Mouse (Mus musculus): ENCODE results near the gene Nthl1. TPM values are rescaled to one million over a fixed set of nuclear protein-coding genes. Genes with fewer than 3 reads are reported as not detected.
A peak's percentile ranks its signal among the peaks of the same experiment; 100 is the strongest.

Gene Nthl1
- polyA plus RNA-seq, 1 experiment from 2014 or later, result 7.4 TPM

DNA sequence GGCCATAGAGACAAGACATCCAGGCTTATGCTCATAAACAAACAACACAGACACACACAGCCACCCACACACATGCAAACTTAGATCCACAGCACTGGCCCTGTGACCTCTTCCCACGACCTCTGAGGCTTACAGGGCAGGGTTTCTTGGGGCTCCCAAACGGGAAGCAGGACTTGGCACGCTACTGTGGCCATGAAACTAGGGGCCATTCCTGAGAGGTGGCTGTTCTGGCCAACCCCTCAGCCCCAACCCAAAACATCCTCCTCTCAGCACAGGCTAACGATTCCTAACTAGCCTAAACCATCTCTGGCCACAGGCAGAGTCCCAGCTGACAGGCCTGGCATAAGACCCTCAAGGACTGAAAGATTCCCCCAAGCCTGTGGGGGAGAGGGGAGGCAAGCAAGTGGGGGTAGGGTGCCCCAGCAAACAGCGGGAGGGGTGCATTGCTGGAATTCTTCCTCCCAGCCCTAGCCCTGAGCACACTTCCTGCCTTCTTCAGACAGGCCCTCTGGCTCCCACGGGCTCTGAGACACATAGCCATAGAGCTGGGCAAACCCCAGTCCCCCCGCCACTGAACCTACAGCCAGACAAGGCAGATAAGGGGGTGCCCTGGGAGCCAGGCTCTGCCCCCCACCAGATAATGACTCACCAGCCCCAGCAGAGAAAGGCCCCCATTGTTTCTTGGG lies 11.7 kb downstream of the Nthl1 start:
- no peak for ATAC-seq (ENCODE audit: low read depth)
- H3K27ac ChIP-seq (replicated peaks), result peak overlapping the region; percentile 74
- H3K4me2 ChIP-seq, result 0 out of 2 replicates have a peak overlapping the region, but pooled peaks have one; percentile 4
- H3K4me3 ChIP-seq, result no peak overlapping the region
- H3K27me3 ChIP-seq, result peaks cover 11% of the 10 kb centered on the region
- 0 out of 2 replicates have a peak overlapping the region, but pooled peaks have one; percentile 4 for H3K9ac ChIP-seq
- peaks cover 13% of the 10 kb centered on the region for H3K36me3 ChIP-seq
- WGBS, result 48% methylated on average over 7 of the region's 7 CpGs
- peaks cover 40% of the 10 kb centered on the region for H3K4me1 ChIP-seq (replicated peaks)
- H3K9me3 ChIP-seq, result no peaks in the 10 kb centered on the region

DNA sequence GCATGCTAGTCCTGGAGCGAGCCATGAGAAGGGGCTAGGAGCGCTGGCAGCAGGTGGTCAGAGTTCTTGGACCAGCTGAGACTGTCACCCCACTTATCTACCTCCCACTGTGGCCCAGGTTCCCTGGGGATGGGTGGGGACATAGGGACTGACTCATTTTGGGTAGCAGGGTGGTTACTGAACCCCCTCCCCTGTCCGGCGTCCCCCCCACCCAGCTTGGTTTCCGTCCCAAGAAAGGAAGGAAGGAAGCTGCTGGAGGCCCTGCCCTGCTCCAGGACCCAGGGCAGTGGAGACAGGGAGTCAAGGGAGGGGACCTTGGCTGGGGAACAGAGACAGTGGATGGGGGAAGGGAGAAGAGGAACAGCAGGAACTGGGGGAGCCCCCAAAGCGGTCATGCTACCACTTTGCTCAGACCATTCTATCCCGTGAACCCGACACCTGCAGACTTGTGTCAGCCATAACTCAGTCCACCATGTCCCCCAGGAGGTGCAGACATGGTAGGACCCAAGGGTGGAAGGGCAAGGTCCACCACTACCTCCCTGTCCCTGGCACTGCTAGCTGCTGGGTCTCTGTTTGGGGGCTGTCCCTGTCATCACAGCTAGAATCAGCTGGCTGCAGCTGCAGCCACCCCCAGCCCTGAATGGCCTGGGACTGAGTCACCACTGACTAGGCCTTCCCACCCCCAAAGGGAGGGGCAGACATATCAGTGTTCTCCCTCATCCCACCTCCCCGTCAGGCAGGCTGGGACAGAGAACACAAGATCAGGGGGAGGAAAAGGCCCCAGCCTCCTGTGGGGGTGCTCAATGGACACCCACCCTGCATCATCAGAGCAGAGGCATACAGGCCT lies 12.6 kb downstream of the Nthl1 start:
- H3K4me2 ChIP-seq, result 0 out of 2 replicates have a peak overlapping the region, but pooled peaks have one; percentile 4
- H3K36me3 ChIP-seq, result peaks cover 10% of the 10 kb centered on the region
- no peak overlapping the region for H3K4me3 ChIP-seq
- no peak for ATAC-seq (ENCODE audit: low read depth)
- H3K27me3 ChIP-seq, result peaks cover 15% of the 10 kb centered on the region
- peak overlapping the region; percentile 74 for H3K27ac ChIP-seq (replicated peaks)
- no peaks in the 10 kb centered on the region for H3K9me3 ChIP-seq
- WGBS, result 77% methylated on average over 9 of the region's 9 CpGs
- no peak overlapping the region for H3K9ac ChIP-seq
- H3K4me1 ChIP-seq (replicated peaks), result peaks cover 38% of the 10 kb centered on the region

DNA sequence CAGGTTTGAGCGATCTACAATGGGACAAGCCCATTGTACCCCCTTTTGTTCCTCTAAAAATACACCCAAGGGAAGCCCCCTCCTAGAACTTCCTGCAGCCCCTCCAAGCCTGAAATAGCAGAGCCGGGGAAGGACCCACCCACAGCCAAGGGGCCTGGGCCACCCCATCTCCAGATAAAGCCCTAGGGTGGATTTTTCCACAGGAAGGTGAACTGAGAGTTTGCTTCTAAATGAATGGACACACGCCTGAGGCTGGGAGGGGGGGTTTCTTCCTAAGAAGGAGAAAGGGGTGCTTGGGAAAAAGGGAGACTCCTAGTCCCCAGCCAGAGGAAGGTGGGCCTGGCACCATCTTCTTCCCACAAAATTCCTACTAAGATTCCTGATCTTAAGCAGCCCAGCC lies 13.4 kb downstream of the Nthl1 start:
- no peak for ATAC-seq (ENCODE audit: low read depth)
- no peak overlapping the region for H3K9ac ChIP-seq
- H3K36me3 ChIP-seq, result peaks cover 2% of the 10 kb centered on the region; the same call in 1 of the 2 replicates
- 78% methylated on average over 3 of the region's 3 CpGs for WGBS
- no peak overlapping the region for H3K4me2 ChIP-seq
- peaks cover 21% of the 10 kb centered on the region for H3K27me3 ChIP-seq
- no peak overlapping the region for H3K4me3 ChIP-seq
- H3K27ac ChIP-seq (replicated peaks), result 0 out of 2 replicates have a peak overlapping the region, but pooled peaks have one; percentile 23
- peaks cover 38% of the 10 kb centered on the region for H3K4me1 ChIP-seq (replicated peaks)
- H3K9me3 ChIP-seq, result no peaks in the 10 kb centered on the region

GRCm38 (mm10) chr17:24646381-24646780 lies 13.9 kb downstream of the Nthl1 start:
- H3K27ac ChIP-seq (replicated peaks), result 0 out of 2 replicates have a peak overlapping the region, but pooled peaks have one; percentile 23
- no peaks in the 10 kb centered on the region for H3K9me3 ChIP-seq
- WGBS, result 85% methylated on average over 4 of the region's 4 CpGs
- no peak overlapping the region for H3K4me2 ChIP-seq
- H3K36me3 ChIP-seq, result no peaks in the 10 kb centered on the region
- H3K4me3 ChIP-seq, result no peak overlapping the region
- peaks cover 38% of the 10 kb centered on the region for H3K4me1 ChIP-seq (replicated peaks)
- H3K27me3 ChIP-seq, result peaks cover 26% of the 10 kb centered on the region
- ATAC-seq (ENCODE audit: low read depth), result no peak
- no peak overlapping the region for H3K9ac ChIP-seq

DNA sequence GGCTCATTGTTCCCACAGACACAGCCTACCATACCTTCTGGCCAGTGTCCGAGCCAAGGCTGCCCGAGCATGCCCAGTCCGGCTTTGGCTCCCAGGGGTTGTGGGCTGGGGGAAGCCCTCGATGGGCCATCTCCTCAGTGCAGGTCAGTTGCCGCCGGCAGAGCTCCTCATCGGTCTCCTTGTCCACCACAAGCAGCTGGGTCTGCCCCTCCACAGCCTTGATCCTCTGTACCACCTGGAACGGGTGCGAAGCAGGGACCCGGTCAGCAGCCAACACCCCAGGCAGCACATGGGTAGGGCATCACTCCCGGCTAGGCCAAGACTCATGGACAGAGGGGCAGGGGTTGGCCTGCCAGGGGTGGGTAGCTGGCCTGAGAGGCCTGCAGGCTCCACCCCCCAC lies 15.0 kb downstream of the Nthl1 start:
- H3K9ac ChIP-seq, result peak overlapping the region; percentile 18; the same call in 1 of the 2 replicates

DNA sequence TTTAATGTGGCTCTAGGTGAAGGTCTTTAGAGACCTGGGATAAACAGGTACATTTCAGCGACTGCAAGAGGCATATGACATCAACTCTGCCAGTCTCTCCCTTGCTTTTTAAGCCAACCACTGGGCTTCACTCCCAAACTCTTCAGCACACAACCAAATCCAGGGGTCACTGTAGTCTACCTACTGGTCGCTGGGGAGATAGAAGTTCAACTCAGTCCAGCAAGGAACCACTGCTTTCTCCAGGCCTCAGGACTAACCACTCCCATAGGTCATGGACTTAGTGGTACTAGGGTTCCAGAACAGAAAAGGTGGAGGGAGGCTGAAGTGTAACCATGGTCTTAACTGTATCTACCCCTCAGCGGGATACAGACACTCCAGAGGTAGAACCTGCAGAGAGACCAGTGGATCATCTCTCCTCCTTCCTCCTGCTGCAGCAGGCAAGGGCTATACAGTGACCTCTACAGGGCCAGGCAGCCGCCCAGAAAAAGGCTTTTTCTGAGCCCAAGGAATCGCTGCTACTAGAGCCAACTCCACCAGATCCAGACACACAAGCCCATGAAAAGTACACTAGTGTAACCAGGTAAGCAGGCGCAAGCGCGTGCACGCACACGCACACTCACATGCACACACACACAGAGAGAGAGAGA lies 16.4 kb downstream of the Nthl1 start:
- 76% methylated on average over 10 of the region's 10 CpGs for WGBS
- Histone ChIP-seq H3K4me2 (peak overlapping the region; percentile 94), H3K4me3 (peak overlapping the region; percentile 69), H3K36me3 (no peaks in the 10 kb centered on the region), H3K9me3 (no peaks in the 10 kb centered on the region), H3K27ac (replicated peaks) (no peak overlapping the region), H3K27me3 (peaks cover 37% of the 10 kb centered on the region), H3K4me1 (replicated peaks) (peaks cover 37% of the 10 kb centered on the region), H3K9ac (peak overlapping the region; percentile 89)
- no peak for ATAC-seq (ENCODE audit: low read depth)

More for the DNA sequence above, 15.0 kb downstream of the Nthl1 start:
- Histone ChIP-seq H3K9me3 (no peaks in the 10 kb centered on the region), H3K4me1 (replicated peaks) (peaks cover 38% of the 10 kb centered on the region), H3K4me3 (peak overlapping the region; percentile 13; the same call in 1 of the 2 replicates), H3K4me2 (peak overlapping the region; percentile 13; the same call in 1 of the 2 replicates), H3K36me3 (no peaks in the 10 kb centered on the region), H3K27ac (replicated peaks) (peak overlapping the region; percentile 28; the same call in 1 of the 2 replicates), H3K27me3 (peaks cover 28% of the 10 kb centered on the region)
- 80% methylated on average over 11 of the region's 11 CpGs for WGBS
- no peak for ATAC-seq (ENCODE audit: low read depth)

GRCm38 (mm10) chr17:24649581-24650069 lies 17.1 kb downstream of the Nthl1 start:
- Histone ChIP-seq H3K27me3 (peaks cover 37% of the 10 kb centered on the region), H3K27ac (replicated peaks) (peak overlapping the region; percentile 59), H3K36me3 (no peaks in the 10 kb centered on the region), H3K4me3 (peak overlapping the region; percentile 69), H3K9me3 (no peaks in the 10 kb centered on the region), H3K4me2 (peak overlapping the region; percentile 94), H3K9ac (peak overlapping the region; percentile 89), H3K4me1 (replicated peaks) (peaks cover 31% of the 10 kb centered on the region)
- WGBS, result under 1% methylated on average over 35 of the region's 35 CpGs
- ATAC-seq (ENCODE audit: low read depth), result peak; percentile 51

GRCm38 (mm10) chr17:24650070-24650616 lies 17.7 kb downstream of the Nthl1 start, which contains the start of gene Slc9a3r2:
Slc9a3r2 (minus strand) TSS chr17:24650327.
- H3K4me1 ChIP-seq (replicated peaks), result peaks cover 26% of the 10 kb centered on the region
- H3K9ac ChIP-seq, result peak within 1 kb of the TSS; percentile 89
- H3K36me3 ChIP-seq, result no peaks in the 10 kb centered on the region
- peak within 1 kb of the TSS; percentile 94 for H3K4me2 ChIP-seq
- ATAC-seq (ENCODE audit: low read depth), result peak; percentile 46; the same call in 1 of the 2 replicates
- peaks cover 37% of the 10 kb centered on the region for H3K27me3 ChIP-seq
- peak within 1 kb of the TSS; percentile 59 for H3K27ac ChIP-seq (replicated peaks)
- no peaks in the 10 kb centered on the region for H3K9me3 ChIP-seq
- 1% methylated on average over 31 of the region's 41 CpGs for WGBS
- peak within 1 kb of the TSS; percentile 69 for H3K4me3 ChIP-seq

DNA sequence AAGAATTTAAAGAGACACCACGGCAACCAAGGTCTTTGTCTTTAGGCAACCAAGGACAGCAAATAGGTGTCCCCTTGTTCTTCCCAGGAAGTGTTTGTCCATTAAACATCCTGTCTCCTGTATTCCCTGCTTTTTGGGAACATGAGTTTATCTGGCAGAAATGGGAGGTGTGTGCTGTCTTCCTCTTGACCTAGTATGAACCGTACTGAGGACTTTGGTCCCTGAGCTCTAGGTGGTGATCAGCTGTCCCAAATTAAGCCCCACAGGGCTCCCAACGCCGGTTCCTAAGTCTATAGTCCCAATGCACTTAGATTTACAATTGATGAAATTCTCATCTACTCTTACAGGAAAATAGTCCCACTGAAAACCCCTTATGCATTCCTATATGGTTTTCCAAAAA lies 18.3 kb downstream of the Nthl1 start:
- Histone ChIP-seq H3K4me2 (peak overlapping the region; percentile 94), H3K4me3 (peak overlapping the region; percentile 69; the same call in 1 of the 2 replicates), H3K36me3 (no peaks in the 10 kb centered on the region), H3K4me1 (replicated peaks) (peaks cover 25% of the 10 kb centered on the region), H3K9me3 (no peaks in the 10 kb centered on the region), H3K9ac (peak overlapping the region; percentile 89; the same call in 1 of the 2 replicates), H3K27ac (replicated peaks) (0 out of 2 replicates have a peak overlapping the region, but pooled peaks have one; percentile 59), H3K27me3 (peaks cover 37% of the 10 kb centered on the region)
- no peak for ATAC-seq (ENCODE audit: low read depth)
- WGBS, result 78% methylated on average over 4 of the region's 4 CpGs

- peaks cover 25% of the 10 kb centered on the region for H3K4me1 ChIP-seq (replicated peaks)
Measured at GRCm38 (mm10) chr17:24651835-24652234, 19.4 kb downstream of the Nthl1 start.

More at GRCm38 (mm10) chr17:24651835-24652234, 19.4 kb downstream of the Nthl1 start:
- Histone ChIP-seq H3K4me2 (no peak overlapping the region), H3K4me3 (no peak overlapping the region), H3K9ac (no peak overlapping the region), H3K27ac (replicated peaks) (no peak overlapping the region), H3K9me3 (no peaks in the 10 kb centered on the region), H3K27me3 (peaks cover 48% of the 10 kb centered on the region), H3K36me3 (no peaks in the 10 kb centered on the region)
- WGBS, result 75% methylated on average over 3 of the region's 3 CpGs
- ATAC-seq (ENCODE audit: low read depth), result no peak

Measured in neural tube, embryonic 13.5 days (tissue).